Mouse (Mus musculus): ENCODE data around the gene Adamtsl2. TPM values are rescaled to one million over a fixed set of nuclear protein-coding genes. Genes with fewer than 3 reads are reported as not detected.

The Adamtsl2 gene
- polyA plus RNA-seq, 1 experiment from 2014 or later = 10.1 TPM

- peaks cover 1% of the 10 kb centered on the region; the same call in 1 of the 2 replicates for H3K4me1 ChIP-seq
- no peaks in the 10 kb centered on the region for H3K36me3 ChIP-seq (replicated peaks)
- H3K4me3 ChIP-seq = no peak overlapping the region
- H3K27me3 ChIP-seq (replicated peaks) = no peaks in the 10 kb centered on the region
- H3K27ac ChIP-seq = no peak overlapping the region
- no peaks in the 10 kb centered on the region for H3K9me3 ChIP-seq
- no peak overlapping the region for H3K4me2 ChIP-seq
- H3K9ac ChIP-seq = no peak overlapping the region
- 70% methylated on average over 10 of the region's 10 CpGs for WGBS
- ATAC-seq (replicated peaks) = no peak
These were observed 75.4 kb downstream of the Adamtsl2 start for GRCm38 (mm10) chr2:27154466-27155185.

GRCm38 (mm10) chr2:27156596-27156995 lies 77.4 kb downstream of the Adamtsl2 start:
- Histone ChIP-seq H3K4me2 (no peak overlapping the region), H3K36me3 (replicated peaks) (no peaks in the 10 kb centered on the region), H3K9ac (no peak overlapping the region), H3K4me3 (no peak overlapping the region), H3K9me3 (no peaks in the 10 kb centered on the region), H3K4me1 (no peaks in the 10 kb centered on the region), H3K27me3 (replicated peaks) (no peaks in the 10 kb centered on the region), H3K27ac (no peak overlapping the region)
- WGBS = 41% methylated on average over 6 of the region's 6 CpGs
- ATAC-seq (replicated peaks) = no peak

Other genes starting within 250 kb of the Adamtsl2 start
- not detected in 2 replicates for gene Abo, start 214.4 kb upstream of the Adamtsl2 start, polyA plus RNA-seq (2015; fragmentation: Nextera tagmentation; extraction: Ambion mirVana)
- 34.9 and 35.1 TPM in 2 replicates for gene Surf6, start 176.5 kb upstream of the Adamtsl2 start, polyA plus RNA-seq (2015; fragmentation: Nextera tagmentation; extraction: Ambion mirVana)
- 144 and 152 TPM in 2 replicates for gene Med22, start 168.7 kb upstream of the Adamtsl2 start, polyA plus RNA-seq (2015; fragmentation: Nextera tagmentation; extraction: Ambion mirVana)
- 421 and 428 TPM in 2 replicates for gene Rpl7a, start 168.6 kb upstream of the Adamtsl2 start, polyA plus RNA-seq (2015; fragmentation: Nextera tagmentation; extraction: Ambion mirVana)
- 58.4 and 63.5 TPM in 2 replicates for gene Surf2, start 163.0 kb upstream of the Adamtsl2 start, polyA plus RNA-seq (2015; fragmentation: Nextera tagmentation; extraction: Ambion mirVana)
- gene Surf1, start 162.8 kb upstream of the Adamtsl2 start, polyA plus RNA-seq (2015; fragmentation: Nextera tagmentation; extraction: Ambion mirVana) = 83.4 and 85.4 TPM in 2 replicates
- gene Surf4, start 145.5 kb upstream of the Adamtsl2 start, polyA plus RNA-seq (2015; fragmentation: Nextera tagmentation; extraction: Ambion mirVana) = 107 and 110 TPM in 2 replicates
- 0.13 and 0.54 TPM in 2 replicates for gene Stkld1, start 145.3 kb upstream of the Adamtsl2 start, polyA plus RNA-seq (2015; fragmentation: Nextera tagmentation; extraction: Ambion mirVana)
- 36.8 and 38.8 TPM in 2 replicates for gene Rexo4, start 115.0 kb upstream of the Adamtsl2 start, polyA plus RNA-seq (2015; fragmentation: Nextera tagmentation; extraction: Ambion mirVana)
- not detected in 2 replicates for gene Adamts13, start 106.0 kb upstream of the Adamtsl2 start, polyA plus RNA-seq (2015; fragmentation: Nextera tagmentation; extraction: Ambion mirVana)
- 123 and 126 TPM in 2 replicates for gene Cacfd1, start 69.5 kb upstream of the Adamtsl2 start, polyA plus RNA-seq (2015; fragmentation: Nextera tagmentation; extraction: Ambion mirVana)
- gene Slc2a6, start 51.4 kb upstream of the Adamtsl2 start, polyA plus RNA-seq (2015; fragmentation: Nextera tagmentation; extraction: Ambion mirVana) = 9.0 and 9.3 TPM in 2 replicates
- 0.14 TPM in 2 replicates for gene Mymk, start 7.2 kb upstream of the Adamtsl2 start, polyA plus RNA-seq (2015; fragmentation: Nextera tagmentation; extraction: Ambion mirVana)
- 4.7 and 5.4 TPM in 2 replicates for gene Fam163b, start 63.1 kb downstream of the Adamtsl2 start, polyA plus RNA-seq (2015; fragmentation: Nextera tagmentation; extraction: Ambion mirVana)
- 0.65 and 3.6 TPM in 2 replicates for gene Dbh, start 85.9 kb downstream of the Adamtsl2 start, polyA plus RNA-seq (2015; fragmentation: Nextera tagmentation; extraction: Ambion mirVana)
- gene Sardh, start 169.0 kb downstream of the Adamtsl2 start, polyA plus RNA-seq (2015; fragmentation: Nextera tagmentation; extraction: Ambion mirVana) = 4.6 and 6.5 TPM in 2 replicates